ENCODE assay signal across 30 mouse cellular contexts in genomic region chr10:75052902-75053301, GRCm38 (mm10). TPM values are rescaled to one million over a fixed set of nuclear protein-coding genes. Genes with fewer than 3 reads are reported as not detected.
A peak's percentile ranks its signal among the peaks of the same experiment; 100 is the strongest.
DNase-seq lines count a peak whose midpoint lies in the region; ATAC-seq and TF ChIP-seq lines count a peak whose summit lies in the region.
"Had no signal": no experiment of that assay in that cellular context is flagged by ENCODE, and none has a peak within 500 bp of the region (broad histone marks: within the 10 kb centered on the region; RNA-seq: fewer than 3 reads in every experiment).

No protein-coding gene starts in this region.

- H3K27me3 ChIP-seq in kidney, adult 2 months (replicated peaks; ENCODE audit: control insufficient read depth, insufficient read depth, low read length), result no peaks in the 10 kb centered on the region
- H3K27me3 ChIP-seq in kidney, embryonic 15.5 days, result no peaks in the 10 kb centered on the region
- no peaks in the 10 kb centered on the region for H3K27me3 ChIP-seq in liver, embryonic 15.5 days
- H3K27me3 ChIP-seq in thymus, adult 2 months (ENCODE audit: control insufficient read depth, insufficient read depth, low read length), result no peaks in the 10 kb centered on the region
- no peaks in the 10 kb centered on the region for H3K27me3 ChIP-seq in midbrain, embryonic 14.5 days (ENCODE audit: control insufficient read depth, insufficient read depth, low read length)
- H3K27me3 ChIP-seq: embryonic facial prominence, embryonic 12.5 days; limb, embryonic 13.5 days had no signal

- ATAC-seq in kidney, embryonic 15.5 days (replicated peaks; ENCODE audit: low FRiP score), result no peak
- no peak for ATAC-seq in liver, embryonic 15.5 days (ENCODE audit: insufficient read depth)
- no peak for ATAC-seq in midbrain, embryonic 14.5 days (ENCODE audit: low FRiP score, low TSS enrichment)
- ATAC-seq: forebrain, embryonic 14.5 days; midbrain, embryonic 16.5 days had no signal

- no peaks in the 10 kb centered on the region for H3K9me3 ChIP-seq in kidney, embryonic 15.5 days (replicated peaks)
- H3K9me3 ChIP-seq in liver, embryonic 15.5 days (replicated peaks), result no peaks in the 10 kb centered on the region
- H3K9me3 ChIP-seq in midbrain, embryonic 14.5 days (ENCODE audit: control insufficient read depth, low read length), result no peaks in the 10 kb centered on the region
- H3K9me3 ChIP-seq: embryonic facial prominence, embryonic 12.5 days; limb, embryonic 13.5 days; midbrain, embryonic 10.5 days had no signal

- peaks cover 5% of the 10 kb centered on the region; the same call in 1 of the 2 replicates for H3K4me1 ChIP-seq in kidney, adult 2 months (ENCODE audit: control insufficient read depth, insufficient read depth, low read length)
- 0 out of 2 replicates have a peak, but pooled peaks cover 5% of the 10 kb centered on the region for H3K4me1 ChIP-seq in kidney, embryonic 15.5 days
- peaks cover 41% of the 10 kb centered on the region for H3K4me1 ChIP-seq in liver, embryonic 15.5 days (replicated peaks)
- no peaks in the 10 kb centered on the region; the same call in 1 of the 2 replicates for H3K4me1 ChIP-seq in thymus, adult 2 months (replicated peaks; ENCODE audit: control insufficient read depth, insufficient read depth, low read length)
- H3K4me1 ChIP-seq in midbrain, embryonic 14.5 days (ENCODE audit: control insufficient read depth, insufficient read depth, low read length), result peaks cover 17% of the 10 kb centered on the region
- H3K4me1 ChIP-seq: limb, embryonic 13.5 days had no signal

- no peak for TF ChIP-seq CTCF in kidney, adult 2 months (conservative IDR thresholded peaks at IDR 0.05; ENCODE audit: insufficient read depth, insufficient read length, low read depth, low read length)
- no peak for TF ChIP-seq CTCF in thymus, adult 2 months (IDR thresholded peaks at IDR 0.05; ENCODE audit: borderline replicate concordance, control insufficient read depth, extremely low read depth, insufficient read depth, low read length, poor library complexity)

- no peak overlapping the region for H3K9ac ChIP-seq in kidney, embryonic 15.5 days
- H3K9ac ChIP-seq in liver, embryonic 15.5 days, result no peak overlapping the region
- H3K9ac ChIP-seq in midbrain, embryonic 14.5 days (replicated peaks; ENCODE audit: low read length), result no peak overlapping the region
- H3K9ac ChIP-seq: embryonic facial prominence, embryonic 12.5 days; hindbrain, embryonic 14.5 days; limb, embryonic 13.5 days; lung, embryonic 14.5 days had no signal

- no peak for TF ChIP-seq POLR2A in kidney, adult 2 months (IDR thresholded peaks at IDR 0.05; ENCODE audit: low read depth, low read length)
- TF ChIP-seq POLR2A in thymus, adult 2 months (IDR thresholded peaks at IDR 0.05; ENCODE audit: control insufficient read depth, extremely low read depth, insufficient read depth, low read length, poor library complexity), result no peak

- H3K27ac ChIP-seq in kidney, adult 2 months (ENCODE audit: insufficient read depth, low read depth, low read length), result no peak overlapping the region
- H3K27ac ChIP-seq in kidney, embryonic 15.5 days, result no peak overlapping the region
- 0 out of 2 replicates have a peak overlapping the region, but pooled peaks have one; percentile 2 for H3K27ac ChIP-seq in liver, embryonic 15.5 days (replicated peaks)
- H3K27ac ChIP-seq in thymus, adult 2 months (ENCODE audit: control insufficient read depth, insufficient read depth, low read length), result no peak overlapping the region
- H3K27ac ChIP-seq in midbrain, embryonic 14.5 days (replicated peaks; ENCODE audit: low read depth, low read length), result no peak overlapping the region
- H3K27ac ChIP-seq: embryonic facial prominence, embryonic 12.5 days; hindbrain, embryonic 14.5 days; kidney, postnatal 0 days; limb, embryonic 13.5 days; midbrain, embryonic 10.5 days had no signal

- no peak overlapping the region for H3K4me2 ChIP-seq in kidney, embryonic 15.5 days
- H3K4me2 ChIP-seq in liver, embryonic 15.5 days, result no peak overlapping the region
- no peak overlapping the region for H3K4me2 ChIP-seq in midbrain, embryonic 14.5 days (ENCODE audit: low read length)
- H3K4me2 ChIP-seq: embryonic facial prominence, embryonic 12.5 days; heart, embryonic 11.5 days; hindbrain, embryonic 14.5 days; limb, embryonic 13.5 days; lung, embryonic 14.5 days had no signal

- no peak overlapping the region for H3K4me3 ChIP-seq in kidney, adult 2 months (ENCODE audit: insufficient read depth, low read depth, low read length)
- H3K4me3 ChIP-seq in kidney, embryonic 15.5 days (replicated peaks), result no peak overlapping the region
- H3K4me3 ChIP-seq in liver, embryonic 15.5 days (replicated peaks), result no peak overlapping the region
- H3K4me3 ChIP-seq in thymus, adult 2 months (ENCODE audit: control insufficient read depth, insufficient read depth, low read length), result no peak overlapping the region
- no peak overlapping the region for H3K4me3 ChIP-seq in midbrain, embryonic 14.5 days (replicated peaks; ENCODE audit: low read depth, low read length)
- H3K4me3 ChIP-seq: embryonic facial prominence, embryonic 12.5 days; limb, embryonic 13.5 days; midbrain, embryonic 10.5 days had no signal

- peak; percentile 85 for DNase-seq in kidney, adult 2 months
- peak; percentile 81 for DNase-seq in kidney, adult 9 months
- DNase-seq in kidney, postnatal 14 days, result peak; percentile 46
- no peak for DNase-seq in heart, postnatal 4 days
- DNase-seq in thymus, adult 2 months, result no peak
- no peak for DNase-seq in midbrain, embryonic 14.5 days
- DNase-seq: B cell, adult 2 months; cerebellum, adult 8-10 months; cerebellum, postnatal 36 days; embryo, embryonic 11 days; gastrocnemius, postnatal 25 days; heart, adult 18-20 months; lung, embryonic 14.5 days; lung, postnatal 14 days; thymus, postnatal 14 days had no signal

- H3K36me3 ChIP-seq in kidney, adult 2 months (ENCODE audit: control insufficient read depth, insufficient read depth, low read length), result no peaks in the 10 kb centered on the region
- no peaks in the 10 kb centered on the region for H3K36me3 ChIP-seq in kidney, embryonic 15.5 days
- no peaks in the 10 kb centered on the region for H3K36me3 ChIP-seq in liver, embryonic 15.5 days (replicated peaks)
- H3K36me3 ChIP-seq in thymus, adult 2 months (ENCODE audit: control insufficient read depth, insufficient read depth, low read length), result no peaks in the 10 kb centered on the region
- no peaks in the 10 kb centered on the region for H3K36me3 ChIP-seq in midbrain, embryonic 14.5 days (ENCODE audit: control insufficient read depth, insufficient read depth, low read length)
- H3K36me3 ChIP-seq: embryonic facial prominence, embryonic 12.5 days had no signal

- 54% methylated on average over 8 of the region's 8 CpGs for WGBS in kidney, adult 2 months
- WGBS in kidney, embryonic 15.5 days, result 80% methylated on average over 8 of the region's 8 CpGs
- 57% methylated on average over 8 of the region's 8 CpGs for WGBS in liver, embryonic 15.5 days (ENCODE audit: insufficient replicate concordance)
- WGBS in thymus, adult 2 months, result 95% methylated on average over 8 of the region's 8 CpGs
- WGBS in midbrain, embryonic 14.5 days, result 79% methylated on average over 8 of the region's 8 CpGs

RNA-seq across cellular contexts. Expression of gene Bcr, which starts 7.5 kb away (rescaled TPM):
- polyA plus RNA-seq in kidney, adult 2 months (2012; rRNA removed), result 28.4 and 28.7 TPM in 2 replicates
- 6.0 and 6.6 TPM in 2 replicates for polyA plus RNA-seq in kidney, embryonic 15.5 days (2015; fragmentation: Nextera tagmentation; extraction: Ambion mirVana)
- polyA plus RNA-seq in liver, embryonic 15.5 days (2015; fragmentation: Nextera tagmentation; extraction: Ambion mirVana), result 1.3 and 1.9 TPM in 2 replicates
- 10 to 100 TPM; 15.5 to 16.4 TPM for total RNA-seq in heart, postnatal 4 days (2021)
- 20.8 and 22.7 TPM in 2 replicates for polyA plus RNA-seq in thymus, adult 2 months (2012; rRNA removed)
- polyA plus RNA-seq in midbrain, embryonic 14.5 days (2014; fragmentation: Nextera tagmentation; extraction: Ambion mirVana), result 20.9 and 22.8 TPM in 2 replicates

RNA-seq across cellular contexts. Expression of gene Rab36, which starts 16.0 kb away (rescaled TPM):
- polyA plus RNA-seq in kidney, adult 2 months (2012; rRNA removed), result 9.5 and 9.9 TPM in 2 replicates
- polyA plus RNA-seq in kidney, embryonic 15.5 days (2015; fragmentation: Nextera tagmentation; extraction: Ambion mirVana), result 9.3 and 12.8 TPM in 2 replicates
- 1.7 and 2.1 TPM in 2 replicates for polyA plus RNA-seq in liver, embryonic 15.5 days (2015; fragmentation: Nextera tagmentation; extraction: Ambion mirVana)
- 1 to 10 TPM; 1.7 to 1.8 TPM for total RNA-seq in heart, postnatal 4 days (2021)
- 1.4 and 1.6 TPM in 2 replicates for polyA plus RNA-seq in thymus, adult 2 months (2012; rRNA removed)
- 14.3 and 16.1 TPM in 2 replicates for polyA plus RNA-seq in midbrain, embryonic 14.5 days (2014; fragmentation: Nextera tagmentation; extraction: Ambion mirVana)

RNA-seq across cellular contexts. Expression of gene Rsph14, which starts 20.5 kb away (rescaled TPM):
- not detected in 2 replicates for polyA plus RNA-seq in kidney, adult 2 months (2012; rRNA removed)
- polyA plus RNA-seq in kidney, embryonic 15.5 days (2015; fragmentation: Nextera tagmentation; extraction: Ambion mirVana), result not detected in 2 replicates
- not detected in 2 replicates for polyA plus RNA-seq in liver, embryonic 15.5 days (2015; fragmentation: Nextera tagmentation; extraction: Ambion mirVana)
- not detected for total RNA-seq in heart, postnatal 4 days (2021)
- polyA plus RNA-seq in thymus, adult 2 months (2012; rRNA removed), result not detected in 2 replicates
- 0.68 and 1.2 TPM in 2 replicates for polyA plus RNA-seq in midbrain, embryonic 14.5 days (2014; fragmentation: Nextera tagmentation; extraction: Ambion mirVana)
- total RNA-seq: gastrocnemius, postnatal 25 days; heart, adult 18-20 months; hematopoietic stem cell, adult 5-6 weeks; neutrophil, adult 5-6 weeks had no signal
- polyA plus RNA-seq: embryonic facial prominence, embryonic 12.5 days; forebrain, embryonic 14.5 days; heart, embryonic 11.5 days; kidney, postnatal 0 days; limb, embryonic 13.5 days; lung, embryonic 14.5 days; midbrain, embryonic 10.5 days; neural tube, embryonic 11.5 days; stomach, embryonic 14.5 days; urinary bladder, adult 2 months had no signal

Comparison
In these comparisons a context has a peak if more than half of its experiments do, and no peak if none do; other contexts are left out.
1. DNase-seq: peak in kidney, adult 2 months (single experiment), kidney, adult 9 months (single experiment) and kidney, postnatal 14 days (single experiment); none in heart, postnatal 4 days (single experiment), thymus, adult 2 months (single experiment) and midbrain, embryonic 14.5 days (single experiment).